Mouse (Mus musculus) brain, embryonic 14.5 days (tissue): ENCODE results near the gene Phc1. TPM values are rescaled to one million over a fixed set of nuclear protein-coding genes. Genes with fewer than 3 reads are reported as not detected.

Experiments used
- DNase-seq: peaks from one replicate; pipeline ENCODE4 v3.0.0-alpha.2; 2011; ENCODE audit warnings: low read depth
- CTCF ChIP-seq: fragments of 200-500 bp; IDR thresholded peaks from 2 replicates; pipeline ENCODE4 v1.5.1; 2012; ENCODE audit warnings: inconsistent platforms, mild to moderate bottlenecking, moderate library complexity, borderline replicate concordance; ENCODE audit not compliant: insufficient read depth, insufficient read length; ENCODE audit errors: extremely low read depth
- POLR2A ChIP-seq: fragments of 200-500 bp; IDR thresholded peaks from 2 replicates; pipeline ENCODE4 v1.6.1; 2012; ENCODE audit warnings: mild to moderate bottlenecking, inconsistent platforms, borderline replicate concordance; ENCODE audit not compliant: poor library complexity, insufficient read depth, insufficient read length, severe bottlenecking; ENCODE audit errors: extremely low read depth
- polyA plus RNA-seq: library from polyadenylated mRNA; depleted of rRNA; stranded (reverse); fragments of >200 nt; gene quantifications from 2 replicates; pipeline ENCODE4 v1.2.3, GENCODE M21; 2012; rRNA removed

The Phc1 gene
- polyA plus RNA-seq, 1 experiment = 168 TPM

- TF ChIP-seq CTCF = no peak
- TF ChIP-seq POLR2A = no peak
- no peak for DNase-seq
These were observed 56.1 kb downstream of the Phc1 start for GRCm38 (mm10) chr6:122284304-122284703.

GRCm38 (mm10) chr6:122283429-122283828, 56.9 kb downstream of the Phc1 start:
- TF ChIP-seq POLR2A (no peak), CTCF (no peak)
- no peak for DNase-seq

DNA sequence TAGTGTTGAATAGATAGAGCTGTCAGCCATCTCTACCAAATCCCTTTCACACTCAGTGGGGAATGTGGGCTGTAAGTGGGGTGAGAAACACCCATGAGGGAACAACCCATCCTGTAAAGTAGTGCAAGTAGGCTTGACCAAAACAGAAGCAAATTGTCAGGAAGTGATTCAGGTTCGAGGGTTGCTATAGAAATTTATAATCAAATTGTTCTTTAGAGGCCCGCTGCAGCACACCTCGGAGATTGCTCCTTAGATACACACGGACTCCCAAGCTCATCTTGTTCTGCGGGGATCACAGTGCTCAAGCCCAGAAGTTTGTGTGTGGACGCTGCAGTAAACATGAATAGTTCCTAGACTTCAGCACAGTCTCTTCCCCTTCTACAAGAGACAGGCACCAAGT, 57.6 kb downstream of the Phc1 start, which contains the start of gene Klrg1:
Gene Klrg1, minus strand, starts transcription at position 101 of the 400 bp plus-strand sequence.
- TF ChIP-seq POLR2A (no peak), CTCF (no peak)
- no peak for DNase-seq

GRCm38 (mm10) chr6:122276565-122276964, 63.8 kb downstream of the Phc1 start:
- no peak for DNase-seq
- TF ChIP-seq POLR2A (no peak), CTCF (no peak)

GRCm38 (mm10) chr6:122274546-122274945, 65.8 kb downstream of the Phc1 start:
- no peak for DNase-seq

GRCm38 (mm10) chr6:122270152-122270551, 70.2 kb downstream of the Phc1 start:
- no peak for DNase-seq
- TF ChIP-seq POLR2A (no peak), CTCF (no peak)

More at GRCm38 (mm10) chr6:122274546-122274945, 65.8 kb downstream of the Phc1 start:
- TF ChIP-seq POLR2A = no peak
- no peak for TF ChIP-seq CTCF

- DNase-seq = peak; percentile 30
- TF ChIP-seq CTCF (no peak), POLR2A (no peak)
These were observed 71.2 kb downstream of the Phc1 start for GRCm38 (mm10) chr6:122269170-122269569.

DNA sequence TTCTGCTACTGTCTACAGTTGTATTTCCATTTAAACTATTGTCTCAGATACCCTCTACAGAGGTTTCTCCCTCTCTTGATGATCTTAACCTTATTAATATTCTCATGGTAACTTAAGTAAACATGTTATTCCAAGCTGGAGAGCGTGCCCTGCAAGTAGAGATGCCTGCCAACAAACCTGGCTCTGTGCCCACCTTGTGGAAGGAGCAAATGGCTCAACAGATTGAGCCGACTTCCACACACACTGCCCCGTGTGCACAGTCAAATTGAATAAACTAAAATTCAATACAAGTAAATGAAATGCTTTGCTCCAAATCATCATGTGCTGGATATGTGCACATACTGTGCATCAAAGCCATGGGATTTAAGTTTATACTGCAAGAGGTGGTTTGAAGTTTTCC, 71.8 kb downstream of the Phc1 start:
- TF ChIP-seq CTCF (no peak), POLR2A (no peak)

More for the DNA sequence above, 71.8 kb downstream of the Phc1 start:
- DNase-seq = peak; percentile 90

Other genes with a start within 250 kb of the Phc1 start
- 0.57 and 0.60 TPM in 2 replicates for gene Klrg1, start 57.7 kb downstream of the Phc1 start, polyA plus RNA-seq
- gene M6pr, start 31.8 kb downstream of the Phc1 start, polyA plus RNA-seq = 42.7 and 42.8 TPM in 2 replicates
- gene Rimklb, start 158.2 kb upstream of the Phc1 start, polyA plus RNA-seq = 115 and 127 TPM in 2 replicates
- 2.0 TPM in 2 replicates for gene Mfap5, start 165.3 kb upstream of the Phc1 start, polyA plus RNA-seq
- gene Aicda, start 213.2 kb upstream of the Phc1 start, polyA plus RNA-seq = 0.25 and 0.75 TPM in 2 replicates